Mouse (Mus musculus): ENCODE data around the gene Il18. TPM values are rescaled to one million over a fixed set of nuclear protein-coding genes. Genes with fewer than 3 reads are reported as not detected.

Il18 gene
- polyA plus RNA-seq, 1 experiment from 2014 or later, result 5.1 TPM

DNA sequence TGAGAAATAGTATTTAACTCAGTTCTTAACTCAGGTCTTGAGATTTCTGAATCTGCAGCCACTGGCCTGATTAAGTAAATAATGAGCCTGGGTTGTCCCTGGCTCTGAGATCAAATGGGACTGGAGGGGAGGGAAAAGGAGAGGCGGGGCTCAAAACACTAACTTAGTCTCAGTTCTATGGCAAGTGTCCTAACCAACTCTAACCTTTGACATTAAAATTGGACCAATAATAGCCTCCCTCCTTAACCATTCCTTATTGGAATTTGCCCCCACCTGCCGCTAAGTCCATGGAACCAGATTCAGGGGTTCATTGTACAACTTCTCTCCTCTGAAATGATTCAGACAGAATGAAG, 443 bp downstream of the Il18 start, which contains the start of gene Bco2:
Gene Bco2, minus strand, starts transcription at position 88 of the 353 bp plus-strand sequence.
- Histone ChIP-seq H3K36me3 (no peaks in the 10 kb centered on the region), H3K4me3 (peak within 1 kb of the TSS; percentile 27), H3K9me3 (no peaks in the 10 kb centered on the region), H3K4me1 (peaks cover 8% of the 10 kb centered on the region; the same call in 1 of the 2 replicates), H3K27me3 (no peaks in the 10 kb centered on the region), H3K4me2 (peak within 1 kb of the TSS; percentile 57), H3K9ac (peak within 1 kb of the TSS; percentile 64; the same call in 1 of the 2 replicates), H3K27ac (0 out of 2 replicates have a peak within 1 kb of the TSS, but pooled peaks have one; percentile 19)
- 21% methylated on average over 2 of the region's 2 CpGs for WGBS
- no peak for ATAC-seq (ENCODE audit: insufficient number of reproducible peaks, insufficient read depth, low FRiP score, low TSS enrichment, low read depth)

DNA sequence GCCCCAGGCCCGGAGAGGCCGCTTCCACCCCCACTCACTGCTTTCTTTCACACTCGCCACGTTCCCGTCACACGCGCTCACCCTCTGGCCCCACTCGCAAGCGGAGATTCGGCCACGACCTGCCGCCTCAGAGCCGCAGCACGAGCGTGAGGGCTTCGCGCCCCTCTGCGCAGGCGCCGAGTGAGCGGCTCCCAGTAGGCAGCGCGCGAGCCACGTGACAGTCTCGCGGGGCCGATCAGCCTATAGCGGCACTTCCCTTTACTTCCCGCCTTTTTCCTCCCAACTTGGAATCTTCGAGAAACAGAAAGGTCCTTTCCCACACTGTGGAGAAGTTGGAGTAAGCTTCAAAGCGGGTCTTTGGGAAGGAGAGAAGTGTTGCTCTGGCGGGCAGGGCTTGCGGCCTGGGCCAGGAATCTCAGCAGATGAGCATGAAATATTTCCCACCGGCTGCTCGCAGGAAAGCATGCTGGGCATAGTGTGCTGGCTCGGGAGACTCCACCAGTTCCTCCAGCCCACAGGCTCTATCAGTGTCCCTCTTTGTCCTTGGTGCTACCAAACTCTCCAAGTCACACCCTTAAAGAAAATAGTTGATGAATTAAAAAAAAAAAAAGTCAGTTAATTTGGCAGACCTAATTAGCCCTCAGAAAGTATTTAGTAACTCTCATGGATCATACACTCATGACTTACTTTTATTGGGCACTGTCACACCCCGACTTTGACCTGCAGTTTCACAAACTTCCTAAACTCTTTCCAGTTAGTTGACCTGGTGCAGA, 6.7 kb downstream of the Il18 start, which contains the start of gene Tex12:
Gene Tex12, minus strand, starts transcription at position 181 of the 773 bp plus-strand sequence.
- Histone ChIP-seq H3K27ac (no peak within 1 kb of the TSS), H3K27me3 (no peaks in the 10 kb centered on the region), H3K9ac (no peak within 1 kb of the TSS), H3K4me1 (no peaks in the 10 kb centered on the region), H3K9me3 (0 out of 2 replicates have a peak, but pooled peaks cover 2% of the 10 kb centered on the region), H3K4me2 (no peak within 1 kb of the TSS), H3K4me3 (no peak within 1 kb of the TSS), H3K36me3 (no peaks in the 10 kb centered on the region)
- 87% methylated on average over 38 of the region's 38 CpGs for WGBS
- no peak for ATAC-seq (ENCODE audit: insufficient number of reproducible peaks, insufficient read depth, low FRiP score, low TSS enrichment, low read depth)

- 86% methylated on average over 2 of the region's 2 CpGs for WGBS
- no peak for ATAC-seq (ENCODE audit: insufficient number of reproducible peaks, insufficient read depth, low FRiP score, low TSS enrichment, low read depth)
Observed at GRCm38 (mm10) chr9:50561918-50562360, 7.3 kb downstream of the Il18 start.

DNA sequence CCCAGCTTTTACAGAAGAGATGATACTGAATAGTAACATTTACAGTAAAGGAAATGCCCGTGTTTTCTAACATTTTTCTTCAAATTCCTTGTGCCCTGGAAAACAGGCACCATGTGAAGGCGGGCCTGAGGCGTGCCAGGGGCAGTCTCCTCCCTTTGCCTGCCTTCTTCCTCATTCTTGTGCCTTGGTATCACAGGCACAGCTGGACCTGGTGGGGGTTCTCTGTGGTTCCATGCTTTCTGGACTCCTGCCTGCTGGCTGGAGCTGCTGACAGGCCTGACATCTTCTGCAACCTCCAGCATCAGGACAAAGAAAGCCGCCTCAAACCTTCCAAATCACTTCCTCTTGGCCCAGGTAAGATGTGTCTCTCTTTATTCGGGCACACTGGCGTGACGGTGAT, 10.5 kb downstream of the Il18 start:
- Histone ChIP-seq H3K9ac (no peak overlapping the region), H3K9me3 (0 out of 2 replicates have a peak, but pooled peaks cover 2% of the 10 kb centered on the region), H3K27ac (no peak overlapping the region), H3K4me3 (no peak overlapping the region), H3K4me2 (no peak overlapping the region), H3K4me1 (no peaks in the 10 kb centered on the region), H3K27me3 (no peaks in the 10 kb centered on the region), H3K36me3 (no peaks in the 10 kb centered on the region)
- ATAC-seq (ENCODE audit: insufficient number of reproducible peaks, insufficient read depth, low FRiP score, low TSS enrichment, low read depth), result no peak
- WGBS, result 74% methylated on average over 7 of the region's 7 CpGs

More at GRCm38 (mm10) chr9:50561918-50562360, 7.3 kb downstream of the Il18 start:
- H3K36me3 ChIP-seq, result no peaks in the 10 kb centered on the region
- H3K4me3 ChIP-seq, result no peak overlapping the region
- H3K27ac ChIP-seq, result no peak overlapping the region
- no peak overlapping the region for H3K9ac ChIP-seq
- no peaks in the 10 kb centered on the region for H3K4me1 ChIP-seq
- H3K9me3 ChIP-seq, result 0 out of 2 replicates have a peak, but pooled peaks cover 2% of the 10 kb centered on the region
- H3K27me3 ChIP-seq, result no peaks in the 10 kb centered on the region
- H3K4me2 ChIP-seq, result no peak overlapping the region

DNA sequence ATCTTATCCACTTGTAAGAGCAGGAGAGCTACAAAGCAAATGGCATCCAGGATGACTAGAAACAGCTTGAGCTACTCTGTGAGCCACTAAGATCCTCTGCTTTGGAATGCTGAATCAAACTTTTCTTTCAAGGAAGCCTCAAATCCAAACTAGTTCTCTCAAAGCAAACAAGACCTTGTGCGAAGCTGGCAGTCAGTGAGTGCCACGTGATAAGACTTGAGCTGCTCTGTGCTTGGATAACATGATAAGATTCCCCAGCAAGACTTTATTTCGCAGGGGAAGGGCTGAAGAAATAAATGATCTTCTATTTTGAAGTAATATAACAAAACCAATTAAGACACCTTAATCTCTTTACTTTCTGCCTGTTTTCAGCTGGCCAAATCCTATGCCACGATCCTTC, 11.3 kb downstream of the Il18 start:
- no peak for ATAC-seq (ENCODE audit: insufficient number of reproducible peaks, insufficient read depth, low FRiP score, low TSS enrichment, low read depth)
- Histone ChIP-seq H3K4me1 (no peaks in the 10 kb centered on the region), H3K4me2 (no peak overlapping the region), H3K4me3 (no peak overlapping the region), H3K9ac (no peak overlapping the region), H3K36me3 (no peaks in the 10 kb centered on the region), H3K9me3 (0 out of 2 replicates have a peak, but pooled peaks cover 2% of the 10 kb centered on the region), H3K27ac (no peak overlapping the region), H3K27me3 (no peaks in the 10 kb centered on the region)
- WGBS, result 76% methylated on average over 4 of the region's 4 CpGs

- Histone ChIP-seq H3K36me3 (no peaks in the 10 kb centered on the region), H3K4me3 (no peak overlapping the region), H3K9me3 (no peaks in the 10 kb centered on the region), H3K27me3 (no peaks in the 10 kb centered on the region), H3K4me2 (no peak overlapping the region), H3K9ac (no peak overlapping the region), H3K27ac (no peak overlapping the region), H3K4me1 (no peaks in the 10 kb centered on the region)
- WGBS, result 85% methylated on average over 4 of the region's 4 CpGs
- ATAC-seq (ENCODE audit: insufficient number of reproducible peaks, insufficient read depth, low FRiP score, low TSS enrichment, low read depth), result no peak
Observed at GRCm38 (mm10) chr9:50567372-50567771, 12.7 kb downstream of the Il18 start.

DNA sequence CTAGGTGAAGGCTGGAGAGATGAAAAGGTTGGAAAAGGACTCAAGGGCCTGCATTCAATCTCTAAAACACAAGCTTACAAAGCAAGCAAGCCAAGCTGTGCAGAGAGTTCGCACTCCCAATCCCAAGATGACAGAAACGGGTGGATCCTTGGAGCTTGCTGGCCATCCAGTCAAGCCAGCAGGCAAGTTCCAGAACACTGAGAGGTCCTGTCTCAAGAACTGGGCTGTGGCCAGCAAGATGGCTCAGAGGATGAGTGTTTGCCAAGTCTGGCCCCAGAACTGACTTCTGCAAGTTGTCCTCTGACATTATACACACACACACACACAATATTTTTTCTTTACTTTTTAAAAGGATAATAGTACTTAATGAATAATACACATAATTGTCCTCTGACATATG, 13.3 kb downstream of the Il18 start:
- H3K36me3 ChIP-seq, result no peaks in the 10 kb centered on the region
- no peaks in the 10 kb centered on the region for H3K9me3 ChIP-seq
- WGBS, result 87% methylated on average over 2 of the region's 2 CpGs
- H3K27me3 ChIP-seq, result no peaks in the 10 kb centered on the region
- H3K9ac ChIP-seq, result no peak overlapping the region
- H3K4me3 ChIP-seq, result no peak overlapping the region
- H3K4me2 ChIP-seq, result no peak overlapping the region
- no peaks in the 10 kb centered on the region for H3K4me1 ChIP-seq
- ATAC-seq (ENCODE audit: insufficient number of reproducible peaks, insufficient read depth, low FRiP score, low TSS enrichment, low read depth), result no peak
- H3K27ac ChIP-seq, result no peak overlapping the region

GRCm38 (mm10) chr9:50569599-50570525, 15.2 kb downstream of the Il18 start:
- H3K4me1 ChIP-seq, result no peaks in the 10 kb centered on the region

DNA sequence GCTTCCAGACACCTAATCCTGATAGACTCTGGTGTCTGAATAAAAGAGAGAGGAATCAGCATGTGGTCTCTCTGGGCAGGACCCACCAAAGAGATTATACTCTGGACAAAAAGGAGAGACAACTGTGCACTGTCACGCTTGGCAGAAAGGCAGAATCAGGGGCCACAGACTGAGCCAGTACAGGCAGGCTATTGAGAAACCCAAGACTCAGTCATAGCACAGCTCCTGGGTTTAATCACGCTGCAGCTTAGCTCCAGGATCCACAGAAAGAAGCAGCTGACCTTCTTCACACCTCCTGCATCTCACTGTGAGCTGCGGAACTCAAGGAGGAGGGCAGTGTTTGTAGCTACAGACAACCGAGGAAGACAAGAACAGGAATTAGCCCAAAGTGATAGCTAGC, 25.7 kb downstream of the Il18 start:
- H3K4me1 ChIP-seq, result no peaks in the 10 kb centered on the region
- no peak for ATAC-seq (ENCODE audit: insufficient number of reproducible peaks, insufficient read depth, low FRiP score, low TSS enrichment, low read depth)
- no peak overlapping the region for H3K4me3 ChIP-seq
- H3K9ac ChIP-seq, result no peak overlapping the region
- H3K36me3 ChIP-seq, result no peaks in the 10 kb centered on the region
- no peaks in the 10 kb centered on the region for H3K9me3 ChIP-seq
- H3K27ac ChIP-seq, result no peak overlapping the region
- no peak overlapping the region for H3K4me2 ChIP-seq
- no peaks in the 10 kb centered on the region for H3K27me3 ChIP-seq
- WGBS, result 37% methylated on average over 4 of the region's 4 CpGs

More at GRCm38 (mm10) chr9:50569599-50570525, 15.2 kb downstream of the Il18 start:
- no peaks in the 10 kb centered on the region for H3K27me3 ChIP-seq
- H3K9ac ChIP-seq, result no peak overlapping the region
- WGBS, result 79% methylated on average over 10 of the region's 10 CpGs
- H3K9me3 ChIP-seq, result no peaks in the 10 kb centered on the region
- H3K27ac ChIP-seq, result no peak overlapping the region
- no peak overlapping the region for H3K4me3 ChIP-seq
- ATAC-seq (ENCODE audit: insufficient number of reproducible peaks, insufficient read depth, low FRiP score, low TSS enrichment, low read depth), result no peak
- H3K4me2 ChIP-seq, result no peak overlapping the region
- no peaks in the 10 kb centered on the region for H3K36me3 ChIP-seq

DNA sequence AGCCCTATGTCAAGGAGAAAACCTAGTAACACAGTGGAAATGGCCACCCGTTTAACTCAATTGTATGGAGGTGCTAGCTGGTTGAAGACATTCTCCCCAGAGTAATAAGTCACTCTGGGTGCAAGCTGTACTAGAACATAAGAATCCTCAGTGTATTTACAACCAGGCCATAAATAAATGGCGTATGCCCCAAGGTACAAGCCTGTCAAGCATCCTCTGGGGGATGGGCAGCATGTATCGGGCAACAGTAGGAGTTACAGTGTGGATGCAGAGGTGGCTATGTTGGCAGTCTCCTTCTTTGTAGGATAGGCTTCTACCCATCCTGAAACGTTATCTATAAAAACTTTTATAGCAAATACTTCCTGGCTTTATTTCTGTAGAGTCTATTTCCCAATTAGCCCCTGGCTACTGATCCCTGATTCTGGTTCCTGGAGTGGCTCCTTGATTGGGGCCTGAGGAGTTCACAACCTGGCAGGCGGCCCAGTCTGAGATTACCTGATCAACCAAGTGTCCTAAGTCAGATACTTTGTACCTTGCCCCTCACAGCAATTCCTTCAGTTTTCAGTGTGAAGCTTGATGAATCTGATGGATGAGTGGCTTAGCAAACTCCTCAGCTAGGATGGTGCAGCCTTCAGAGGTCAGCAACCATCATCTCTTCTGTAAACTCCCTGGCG, 30.7 kb downstream of the Il18 start:
- Histone ChIP-seq H3K27ac (no peak overlapping the region), H3K4me1 (no peaks in the 10 kb centered on the region), H3K4me2 (no peak overlapping the region), H3K27me3 (no peaks in the 10 kb centered on the region), H3K9ac (no peak overlapping the region), H3K9me3 (no peaks in the 10 kb centered on the region), H3K4me3 (no peak overlapping the region), H3K36me3 (no peaks in the 10 kb centered on the region)
- no peak for ATAC-seq (ENCODE audit: insufficient number of reproducible peaks, insufficient read depth, low FRiP score, low TSS enrichment, low read depth)
- WGBS, result 77% methylated on average over 6 of the region's 6 CpGs

GRCm38 (mm10) chr9:50586955-50587354, 32.3 kb downstream of the Il18 start:
- no peak overlapping the region for H3K27ac ChIP-seq
- H3K9me3 ChIP-seq, result no peaks in the 10 kb centered on the region
- no peaks in the 10 kb centered on the region for H3K36me3 ChIP-seq
- ATAC-seq (ENCODE audit: insufficient number of reproducible peaks, insufficient read depth, low FRiP score, low TSS enrichment, low read depth), result no peak
- H3K27me3 ChIP-seq, result no peaks in the 10 kb centered on the region
- no peak overlapping the region for H3K4me3 ChIP-seq
- H3K9ac ChIP-seq, result no peak overlapping the region
- H3K4me2 ChIP-seq, result no peak overlapping the region
- H3K4me1 ChIP-seq, result no peaks in the 10 kb centered on the region
- 81% methylated on average over 4 of the region's 4 CpGs for WGBS

Measured in embryonic facial prominence, embryonic 13.5 days (tissue).